Mouse (Mus musculus): ENCODE data around the gene Celf2. TPM values are rescaled to one million over a fixed set of nuclear protein-coding genes. Genes with fewer than 3 reads are reported as not detected.

Gene Celf2
- polyA plus RNA-seq, 1 experiment from 2014 or later, result 25.2 TPM

DNA sequence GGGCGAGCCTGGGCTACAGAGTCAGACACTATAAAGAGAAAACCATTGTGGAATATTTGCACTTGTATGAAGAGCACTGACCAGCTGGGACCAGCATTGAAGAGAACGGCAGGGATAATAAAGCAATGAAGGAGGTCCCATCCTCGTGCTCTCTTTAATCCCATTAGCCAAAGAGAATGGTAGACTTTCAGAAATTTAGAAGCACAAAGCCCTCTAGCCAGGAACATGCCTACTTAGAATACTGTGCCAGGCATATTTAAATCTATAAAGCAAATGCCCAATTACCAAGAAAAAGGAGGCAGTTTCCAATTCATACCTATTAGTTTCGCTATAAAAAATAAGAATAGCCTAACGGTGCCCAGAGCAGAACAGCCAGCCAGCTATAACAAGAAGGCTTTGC, 583.9 kb downstream of the Celf2 start:
- no peak for ATAC-seq
- ChIA-PET CTCF (interaction anchor here (1.4 kb wide), 1 partner anchor 11 kb away, joined by 4 read pairs; no protein-coding TSS in a partner anchor), POLR2A (no interaction called here)
- TF ChIP-seq CTCF (IDR thresholded peaks at IDR 0.05), result no peak
- no peaks in the 10 kb centered on the region for H3K27me3 ChIP-seq
- in situ Hi-C loops (cut with MboI; ENCODE audit: low pct_unique_long_range_greater_than_20kb), result no loop called here
- DNase-seq (ENCODE audit: low read depth, low spot score), result no peak

DNA sequence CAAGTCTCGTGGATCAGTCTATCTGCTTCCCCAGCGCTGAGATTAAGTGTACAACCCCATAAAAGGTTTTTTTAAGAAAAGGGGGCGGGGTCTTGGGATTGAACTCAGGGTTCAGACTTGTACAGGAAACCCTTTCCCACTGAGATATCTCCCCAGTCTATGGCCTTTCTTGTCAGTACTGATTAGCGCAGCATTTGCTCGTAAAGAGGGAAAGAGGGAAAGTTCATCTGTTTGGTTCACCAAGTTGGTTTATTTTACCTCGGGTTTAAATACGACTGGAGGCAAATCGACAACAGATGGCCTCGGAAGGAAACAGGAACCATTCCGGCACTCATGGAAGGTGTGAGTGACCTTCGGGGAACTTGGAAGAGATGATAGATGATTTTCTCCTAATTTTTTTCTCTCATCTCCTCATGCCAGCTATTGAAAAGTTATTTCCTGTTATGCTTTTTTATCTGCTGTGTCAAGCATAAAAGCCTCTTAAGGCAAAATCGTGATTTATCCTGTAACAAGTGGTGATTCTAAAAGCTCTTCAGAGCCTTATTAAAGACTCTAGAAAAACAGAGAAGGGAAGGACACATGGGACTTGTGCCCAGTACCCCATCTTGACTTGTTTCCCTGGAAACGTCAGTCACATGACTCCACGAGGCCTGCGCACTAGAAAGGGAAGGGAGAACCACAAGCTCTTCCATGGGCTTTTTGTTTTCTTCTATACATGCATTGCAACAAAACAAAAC, 585.5 kb downstream of the Celf2 start:
- DNase-seq (ENCODE audit: low read depth, low spot score) (no peak), ATAC-seq (no peak)
- CTCF ChIA-PET, result no interaction called here
- POLR2A ChIA-PET, result no interaction called here
- TF ChIP-seq CTCF (IDR thresholded peaks at IDR 0.05), result no peak
- no peaks in the 10 kb centered on the region for H3K27me3 ChIP-seq
- in situ Hi-C loops (cut with MboI; ENCODE audit: low pct_unique_long_range_greater_than_20kb), result no loop called here

DNA sequence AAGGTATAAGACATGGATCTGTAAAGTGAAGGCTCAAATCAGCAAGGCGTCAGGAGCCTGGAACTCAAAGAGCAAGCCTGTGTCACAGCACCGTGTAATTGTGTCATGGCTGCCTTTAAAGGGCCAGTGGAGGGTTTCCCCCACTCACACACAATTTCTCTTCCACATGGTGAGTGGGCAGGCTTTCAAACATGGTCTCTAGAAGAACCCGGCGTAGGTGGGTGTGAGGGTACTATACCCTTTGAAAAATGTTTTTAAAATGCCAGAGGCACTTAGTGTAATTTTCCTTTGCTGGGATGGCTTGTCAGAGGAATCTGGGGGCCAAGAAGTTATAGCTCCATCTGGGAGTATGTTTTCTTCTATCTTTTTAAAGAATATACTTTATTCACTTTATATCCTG, 594.0 kb downstream of the Celf2 start:
- no peak for TF ChIP-seq CTCF (IDR thresholded peaks at IDR 0.05)
- POLR2A ChIA-PET, result no interaction called here
- DNase-seq (ENCODE audit: low read depth, low spot score) (no peak), ATAC-seq (no peak)
- in situ Hi-C loops (cut with MboI; ENCODE audit: low pct_unique_long_range_greater_than_20kb), result no loop called here
- CTCF ChIA-PET, result no interaction called here
- no peaks in the 10 kb centered on the region for H3K27me3 ChIP-seq

DNA sequence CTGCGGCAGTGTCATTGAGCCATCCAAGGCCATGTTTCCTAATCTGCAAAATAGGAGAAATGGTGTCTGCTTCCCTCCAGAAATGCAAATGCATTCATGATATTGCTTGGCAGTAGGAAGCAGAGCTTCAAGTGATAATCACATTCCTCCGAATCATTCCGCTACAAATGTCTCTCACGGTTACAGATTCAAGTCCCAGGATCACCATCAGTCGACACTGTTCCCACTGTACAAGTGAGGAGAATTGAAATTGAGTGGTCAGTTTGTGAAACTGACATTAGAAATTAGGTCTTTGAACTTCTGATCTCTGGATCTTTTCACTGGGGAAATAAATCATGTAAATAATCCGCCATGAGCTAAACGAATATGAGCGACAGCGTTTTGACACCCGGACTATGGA, 596.0 kb downstream of the Celf2 start:
- ChIA-PET POLR2A (no interaction called here), CTCF (no interaction called here)
- TF ChIP-seq CTCF (IDR thresholded peaks at IDR 0.05), result no peak
- no peak for ATAC-seq
- H3K27me3 ChIP-seq, result no peaks in the 10 kb centered on the region
- in situ Hi-C loops (cut with MboI; ENCODE audit: low pct_unique_long_range_greater_than_20kb), result no loop called here
- DNase-seq (ENCODE audit: low read depth, low spot score), result no peak

DNA sequence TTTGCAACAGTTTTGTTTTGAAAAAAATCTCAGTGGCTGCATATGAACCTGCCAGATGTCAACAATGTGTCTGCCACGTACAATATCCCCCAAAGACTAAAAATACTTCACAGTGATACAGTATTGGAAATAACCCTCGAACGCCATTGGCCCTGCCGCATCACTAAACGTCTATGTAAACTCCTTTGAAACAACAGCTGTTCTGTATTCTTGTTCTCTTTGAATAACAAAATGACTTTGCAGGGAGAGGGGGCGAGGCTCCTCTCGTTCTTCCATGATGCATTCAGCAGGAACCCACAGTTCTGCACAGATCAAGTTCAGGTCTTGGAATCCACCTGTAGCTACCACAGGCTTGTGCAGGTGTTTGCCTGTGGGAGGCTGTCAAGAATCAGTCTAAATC, 597.4 kb downstream of the Celf2 start:
- CTCF ChIA-PET, result interaction anchor here (1.1 kb wide), 1 partner anchor 17 kb away, joined by 5 read pairs; no protein-coding TSS in a partner anchor
- ATAC-seq (no peak), DNase-seq (ENCODE audit: low read depth, low spot score) (no peak)
- H3K27me3 ChIP-seq, result no peaks in the 10 kb centered on the region
- POLR2A ChIA-PET, result no interaction called here
- in situ Hi-C loops (cut with MboI; ENCODE audit: low pct_unique_long_range_greater_than_20kb), result no loop called here
- no peak for TF ChIP-seq CTCF (IDR thresholded peaks at IDR 0.05)

DNA sequence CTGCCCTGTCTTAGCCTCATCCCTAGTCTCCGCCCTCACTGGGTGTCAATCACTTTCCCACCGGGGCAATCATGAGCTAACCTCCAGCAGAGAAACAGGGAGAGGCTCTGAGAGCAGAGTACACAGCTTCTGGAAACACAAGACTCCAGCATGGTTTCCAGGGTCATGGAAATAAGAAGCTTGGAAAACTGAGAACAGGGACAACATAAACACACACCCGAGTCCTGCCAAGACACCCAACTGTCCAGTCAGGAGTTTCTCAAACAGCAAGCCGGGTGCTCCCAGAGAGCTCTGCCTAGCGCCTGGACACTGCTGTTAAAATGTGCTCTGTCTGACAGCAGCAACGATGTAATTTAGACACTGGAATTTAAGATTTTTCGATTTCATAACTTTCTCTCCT, 599.4 kb downstream of the Celf2 start:
- in situ Hi-C loops (cut with MboI; ENCODE audit: low pct_unique_long_range_greater_than_20kb), result no loop called here
- ATAC-seq (no peak), DNase-seq (ENCODE audit: low read depth, low spot score) (no peak)
- ChIA-PET CTCF (no interaction called here), POLR2A (no interaction called here)
- H3K27me3 ChIP-seq, result no peaks in the 10 kb centered on the region
- no peak for TF ChIP-seq CTCF (IDR thresholded peaks at IDR 0.05)

DNA sequence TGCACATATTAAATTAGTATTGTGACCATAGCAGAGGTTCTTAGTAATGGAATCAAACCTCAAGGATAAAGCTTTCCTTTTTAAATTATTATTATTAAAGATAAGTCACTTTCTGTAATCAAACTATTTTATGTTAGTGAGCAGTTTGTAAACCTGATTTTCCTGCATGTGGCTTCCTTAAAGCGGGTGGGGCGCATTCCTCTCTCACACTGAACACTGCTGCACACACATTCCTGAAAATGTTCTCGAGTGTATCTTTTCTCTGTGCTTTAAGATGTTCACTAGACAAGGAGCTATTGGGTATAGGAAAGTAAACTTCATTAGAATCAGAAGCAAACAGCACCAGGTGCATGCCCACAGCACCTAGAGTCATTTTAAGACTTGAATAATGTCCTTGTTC, 605.0 kb downstream of the Celf2 start:
- H3K27me3 ChIP-seq, result no peaks in the 10 kb centered on the region
- ChIA-PET CTCF (interaction anchor here (1.4 kb wide), 1 partner anchor 10 kb away, joined by 4 read pairs; no protein-coding TSS in a partner anchor), POLR2A (interaction anchor here (1.0 kb wide), 1 partner anchor 27 kb away, joined by 3 read pairs; no protein-coding TSS in a partner anchor)
- DNase-seq (ENCODE audit: low read depth, low spot score), result no peak
- TF ChIP-seq CTCF (IDR thresholded peaks at IDR 0.05), result no peak
- in situ Hi-C loops (cut with MboI; ENCODE audit: low pct_unique_long_range_greater_than_20kb), result no loop called here
- no peak for ATAC-seq

DNA sequence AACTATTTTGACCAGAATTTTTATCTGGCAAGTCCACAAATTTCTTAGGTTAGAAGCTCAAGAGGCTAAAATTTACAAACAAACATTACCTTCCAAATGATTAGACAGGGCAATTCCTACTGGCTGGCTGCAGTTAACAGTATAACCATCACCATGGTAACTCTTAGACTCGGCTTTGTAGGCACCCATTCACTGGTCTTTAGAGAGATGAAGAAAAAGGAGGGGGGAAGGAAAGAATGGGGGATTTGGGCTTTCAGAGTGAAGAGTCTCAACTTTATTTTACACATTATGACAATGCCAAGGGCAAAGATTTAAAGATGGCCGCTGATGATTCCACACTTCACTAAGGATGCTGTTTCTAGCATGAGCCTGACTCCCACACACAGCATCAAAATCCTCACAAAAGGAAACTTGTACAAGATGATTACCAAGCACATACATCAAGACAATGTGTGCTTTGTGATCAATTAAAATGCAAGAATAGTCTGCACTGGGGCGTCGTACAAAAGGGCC, 606.1 kb downstream of the Celf2 start:
- TF ChIP-seq CTCF (IDR thresholded peaks at IDR 0.05), result no peak
- ATAC-seq, result no peak
- CTCF ChIA-PET, result interaction anchor here (0.8 kb wide), 1 partner anchor 15 kb away, joined by 3 read pairs; no protein-coding TSS in a partner anchor
- in situ Hi-C loops (cut with MboI; ENCODE audit: low pct_unique_long_range_greater_than_20kb), result no loop called here
- no peaks in the 10 kb centered on the region for H3K27me3 ChIP-seq
- POLR2A ChIA-PET, result interaction anchor here (1.0 kb wide), 1 partner anchor 28 kb away, joined by 3 read pairs; no protein-coding TSS in a partner anchor
- no peak for DNase-seq (ENCODE audit: low read depth, low spot score)

DNA sequence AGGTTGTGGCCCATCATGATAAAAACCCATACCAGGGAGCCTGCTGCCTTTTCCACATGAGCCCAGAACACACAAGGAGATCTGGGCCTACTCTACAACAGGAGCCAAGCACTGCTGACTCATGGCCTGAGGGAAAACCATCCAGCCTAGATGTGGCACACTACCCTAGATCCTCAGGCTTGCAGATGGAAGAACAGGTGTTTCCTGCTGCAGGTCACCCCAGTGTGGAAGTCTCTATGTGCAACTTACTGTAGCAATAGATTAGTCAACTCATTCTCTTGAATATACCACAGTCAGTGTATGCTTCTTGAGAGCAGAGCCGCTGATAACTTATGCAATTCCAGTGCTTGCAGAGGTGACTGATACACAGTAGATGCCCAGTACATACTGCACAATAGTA, 612.5 kb downstream of the Celf2 start:
- no peaks in the 10 kb centered on the region for H3K27me3 ChIP-seq
- no peak for TF ChIP-seq CTCF (IDR thresholded peaks at IDR 0.05)
- DNase-seq (ENCODE audit: low read depth, low spot score) (no peak), ATAC-seq (no peak)
- in situ Hi-C loops (cut with MboI; ENCODE audit: low pct_unique_long_range_greater_than_20kb), result no loop called here
- POLR2A ChIA-PET, result no interaction called here
- CTCF ChIA-PET, result no interaction called here

DNA sequence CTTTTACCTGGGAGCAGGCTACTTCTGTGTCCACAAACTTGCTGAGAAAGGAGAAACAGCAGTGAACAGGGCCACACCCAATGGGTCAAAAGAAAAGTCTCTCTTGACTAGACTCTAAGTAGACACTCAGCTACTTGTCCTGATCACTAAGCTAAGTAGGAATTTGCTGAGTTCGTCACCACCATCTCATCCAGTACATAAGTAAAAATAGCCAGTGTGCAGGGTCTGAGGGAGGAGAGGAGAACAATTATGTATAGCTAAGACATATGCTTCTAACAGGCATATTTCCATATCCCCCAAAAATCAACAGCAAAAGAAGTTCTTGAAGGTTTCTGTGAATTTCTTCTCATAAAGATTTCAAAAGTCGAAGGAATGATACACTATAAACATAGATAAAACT, 615.8 kb downstream of the Celf2 start:
- in situ Hi-C loops (cut with MboI; ENCODE audit: low pct_unique_long_range_greater_than_20kb), result no loop called here
- POLR2A ChIA-PET, result no interaction called here
- CTCF ChIA-PET, result interaction anchor here (1.3 kb wide), 1 partner anchor 11 kb away, joined by 4 read pairs; no protein-coding TSS in a partner anchor
- no peaks in the 10 kb centered on the region for H3K27me3 ChIP-seq
- no peak for TF ChIP-seq CTCF (IDR thresholded peaks at IDR 0.05)
- ATAC-seq, result no peak
- no peak for DNase-seq (ENCODE audit: low read depth, low spot score)

DNA sequence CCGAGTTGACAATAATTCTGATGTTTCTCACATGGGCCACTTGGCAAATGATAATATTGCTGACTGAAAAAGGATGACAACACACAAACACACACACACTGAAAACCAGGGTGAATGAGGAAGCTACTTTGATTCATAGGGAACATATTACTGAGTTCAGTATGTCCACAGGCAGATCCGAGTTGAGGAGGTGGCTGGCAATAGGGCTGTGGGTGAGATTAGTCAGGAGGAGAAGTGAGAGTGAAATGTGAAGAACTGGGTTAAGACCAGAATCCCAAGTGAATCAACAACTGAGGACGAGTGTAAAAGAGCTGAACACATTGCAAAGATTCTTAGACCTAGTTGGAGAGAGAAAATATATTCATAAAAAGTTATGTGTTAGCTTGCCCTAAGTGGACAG, 616.3 kb downstream of the Celf2 start:
- CTCF ChIA-PET, result no interaction called here
- POLR2A ChIA-PET, result no interaction called here
- ATAC-seq (no peak), DNase-seq (ENCODE audit: low read depth, low spot score) (no peak)
- TF ChIP-seq CTCF (IDR thresholded peaks at IDR 0.05), result no peak
- in situ Hi-C loops (cut with MboI; ENCODE audit: low pct_unique_long_range_greater_than_20kb), result no loop called here
- H3K27me3 ChIP-seq, result no peaks in the 10 kb centered on the region

Data from Patski (cell line).